Mouse (Mus musculus) heart, adult 18-20 months (tissue): ENCODE data around the gene Ppp3ca. TPM values are rescaled to one million over a fixed set of nuclear protein-coding genes. Genes with fewer than 3 reads are reported as not detected.

Source experiments
- DNase-seq, 2 experiments: peaks; one replicate each; pipeline ENCODE4 v3.0.0; 2021 to 2022; ENCODE audit warnings: mixed read lengths in 1 of 2
- total RNA-seq, 2 experiments: library from RNA; stranded (reverse); gene quantifications; 2 replicates each; pipeline ENCODE4 v1.2.3; 2021

Gene Ppp3ca
- total RNA-seq, 2 experiments from 2014 or later = 42.9 to 44.5 TPM

DNA sequence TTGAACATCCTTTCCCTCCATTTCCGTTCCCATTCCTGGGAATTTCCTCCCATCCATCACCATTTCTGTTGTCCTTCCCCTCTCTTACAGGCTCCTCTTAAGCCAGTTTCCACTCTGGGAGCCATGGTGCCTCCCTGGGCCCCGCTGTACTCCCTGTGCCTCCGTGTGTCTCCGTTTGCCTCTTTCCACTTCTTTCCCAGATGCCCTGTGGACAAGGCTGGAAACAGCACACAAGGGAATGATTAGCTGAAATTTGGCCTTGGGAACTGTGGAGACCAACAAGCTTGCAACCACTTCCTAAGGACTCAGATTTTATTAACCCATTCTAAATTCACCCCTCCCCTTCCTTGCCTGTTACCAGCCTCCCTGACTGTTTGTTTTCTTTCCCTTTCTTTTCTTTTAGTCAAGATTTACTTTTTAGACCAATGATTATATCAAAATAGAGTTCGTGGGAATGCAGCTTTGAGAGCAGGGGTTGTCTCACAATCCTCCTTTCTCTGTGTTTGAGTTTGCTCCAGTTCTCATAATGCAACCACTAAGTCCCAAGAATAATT lies 93.9 kb downstream of the Ppp3ca start:
- no peak for DNase-seq

DNA sequence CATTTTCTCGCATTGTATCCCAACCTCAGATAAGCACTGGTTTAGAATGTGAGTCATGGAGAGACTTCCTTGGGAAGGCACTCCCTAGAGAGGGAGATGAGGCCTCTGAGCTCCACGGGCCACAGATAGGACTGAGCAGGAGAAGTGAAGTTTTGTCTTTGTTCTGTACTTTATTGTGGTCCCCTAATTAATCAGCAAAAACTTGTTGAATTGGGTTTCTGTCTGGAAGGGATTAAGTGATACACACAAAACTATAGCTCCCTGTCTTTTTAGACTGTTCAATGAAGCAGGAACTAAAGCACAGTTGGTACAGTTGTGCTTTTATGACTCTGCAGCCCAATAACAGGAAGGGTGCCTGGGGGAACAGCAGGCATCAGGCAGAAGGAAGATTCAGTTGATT lies 95.6 kb downstream of the Ppp3ca start:
- no peak for DNase-seq

DNA sequence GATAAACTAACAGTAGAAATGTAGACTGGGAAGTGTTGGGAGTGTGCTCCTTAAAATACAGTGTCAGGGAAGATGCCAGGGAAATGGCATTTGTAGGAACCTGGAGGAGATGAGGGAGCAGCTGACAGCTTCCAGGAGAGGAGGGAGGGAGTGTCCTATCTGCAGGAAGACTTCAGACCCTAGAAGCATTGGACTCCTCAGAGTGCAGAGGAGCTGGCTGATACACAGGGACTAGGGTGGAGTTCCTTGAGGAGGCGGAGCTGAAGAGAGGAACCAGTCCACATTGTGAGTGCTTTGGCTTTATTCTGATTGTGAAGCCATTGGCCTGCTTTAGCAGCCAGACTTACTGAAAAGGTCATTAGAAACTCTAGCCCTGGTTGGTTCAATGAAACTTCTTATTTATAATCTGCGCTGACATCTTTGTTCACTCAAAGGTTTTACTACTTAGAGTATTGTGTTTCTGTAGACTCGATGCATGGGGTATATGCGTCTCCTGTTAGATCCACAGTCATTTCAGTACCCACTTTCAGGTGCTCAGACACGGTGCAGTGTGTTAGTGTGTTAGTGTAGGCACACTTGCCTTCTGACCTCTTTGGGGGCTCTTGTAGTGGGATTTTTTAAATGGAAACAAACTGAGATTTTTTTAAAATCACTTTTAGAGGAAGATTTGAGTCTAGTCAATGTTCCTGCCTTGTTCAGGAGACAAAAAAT lies 99.0 kb downstream of the Ppp3ca start:
- peak; percentile 39 to 42 for DNase-seq

DNA sequence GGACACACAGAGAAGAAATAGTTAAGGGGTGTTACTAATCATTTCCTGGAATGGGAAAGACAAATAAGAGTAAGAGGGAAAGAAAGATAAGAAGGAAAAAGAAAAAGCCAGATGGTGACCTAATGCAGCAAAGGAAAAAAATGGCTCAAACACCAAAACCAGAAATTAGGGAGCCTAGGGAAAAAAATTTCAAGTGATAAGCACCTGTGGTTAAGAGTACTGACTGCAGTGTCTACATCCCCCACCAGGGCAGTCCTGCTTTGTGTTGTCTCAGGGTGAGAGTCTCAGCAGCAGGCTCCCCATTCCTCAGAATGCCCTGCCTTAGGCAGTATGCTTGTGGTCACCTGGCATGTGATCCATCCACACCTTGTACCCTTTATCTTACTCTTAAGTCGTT lies 99.6 kb downstream of the Ppp3ca start:
- no peak for DNase-seq

DNA sequence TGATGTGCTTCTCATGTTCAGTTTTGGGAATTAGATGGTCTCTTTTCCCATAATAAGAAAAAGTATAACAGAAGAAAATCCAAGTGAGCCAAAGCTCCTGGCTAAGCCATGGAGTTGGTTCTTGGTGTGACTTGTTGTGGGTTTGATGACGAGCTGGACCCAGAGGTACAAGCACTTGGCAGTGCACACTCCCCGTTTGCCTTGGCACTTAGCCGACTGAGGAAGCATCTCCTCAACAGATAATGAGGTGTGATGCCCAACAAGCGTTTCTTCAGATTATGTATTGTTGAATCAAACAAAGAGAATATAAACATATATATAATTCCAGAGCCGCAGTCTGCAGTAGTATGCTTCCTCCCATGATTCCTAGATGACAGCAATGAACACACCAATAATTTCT lies 101.8 kb downstream of the Ppp3ca start:
- no peak for DNase-seq

DNA sequence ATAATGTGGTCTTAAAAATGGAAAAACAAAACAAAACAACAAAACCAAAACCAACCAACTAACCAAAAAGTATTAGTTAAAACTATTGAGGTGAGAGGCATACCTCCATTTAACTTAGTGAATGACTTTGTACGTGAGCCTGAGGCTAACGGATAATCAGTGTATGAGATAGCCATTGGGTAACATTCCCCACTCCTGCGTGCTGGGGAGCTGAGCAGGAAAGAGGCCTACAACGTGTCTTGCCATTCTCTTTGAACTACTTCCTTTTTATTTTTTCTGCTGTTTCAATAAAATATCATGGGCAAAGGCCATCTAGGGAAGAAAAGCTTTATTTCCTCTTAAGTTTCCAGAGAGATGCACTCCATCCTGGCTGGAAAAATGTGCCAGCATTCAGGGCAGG lies 103.3 kb downstream of the Ppp3ca start:
- DNase-seq = no peak

DNA sequence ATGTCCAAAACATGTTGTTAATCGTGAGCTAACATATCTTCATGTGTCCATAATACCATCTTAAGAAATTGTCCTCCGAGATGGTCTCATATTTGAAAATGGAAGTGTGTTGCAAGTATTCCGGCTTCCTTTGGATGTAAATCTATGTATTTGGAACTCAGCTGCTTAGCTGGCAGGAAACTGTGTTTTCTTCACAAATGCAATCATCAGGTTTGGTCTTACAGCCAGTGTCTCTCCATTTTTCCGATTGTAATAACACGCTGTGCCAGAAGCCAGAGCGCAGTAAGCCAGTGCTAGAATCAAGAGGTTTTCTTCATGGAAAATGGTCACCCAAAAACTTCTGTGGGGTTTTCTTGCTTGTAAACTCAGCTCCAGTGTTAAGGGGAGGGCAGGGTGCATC lies 104.3 kb downstream of the Ppp3ca start:
- DNase-seq = no peak

DNA sequence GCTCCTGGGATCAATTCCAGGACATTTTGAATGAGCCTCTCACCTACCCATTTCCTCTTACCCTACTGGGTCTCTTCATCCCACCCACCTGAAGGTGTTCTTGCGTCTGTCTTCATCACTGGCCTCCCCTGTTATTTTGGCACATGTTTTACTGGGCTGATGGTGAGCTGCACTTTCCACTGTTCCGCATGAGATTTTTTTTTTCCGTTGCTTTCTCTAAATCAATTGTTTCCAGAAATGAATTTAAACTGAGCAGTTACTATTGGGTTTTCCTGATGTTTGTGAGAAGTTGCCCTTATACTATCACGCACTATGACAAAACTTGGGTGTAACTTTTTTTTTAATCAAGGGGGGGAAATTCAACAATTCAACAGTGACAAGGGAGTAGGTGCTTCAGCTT lies 106.6 kb downstream of the Ppp3ca start:
- DNase-seq = no peak

DNA sequence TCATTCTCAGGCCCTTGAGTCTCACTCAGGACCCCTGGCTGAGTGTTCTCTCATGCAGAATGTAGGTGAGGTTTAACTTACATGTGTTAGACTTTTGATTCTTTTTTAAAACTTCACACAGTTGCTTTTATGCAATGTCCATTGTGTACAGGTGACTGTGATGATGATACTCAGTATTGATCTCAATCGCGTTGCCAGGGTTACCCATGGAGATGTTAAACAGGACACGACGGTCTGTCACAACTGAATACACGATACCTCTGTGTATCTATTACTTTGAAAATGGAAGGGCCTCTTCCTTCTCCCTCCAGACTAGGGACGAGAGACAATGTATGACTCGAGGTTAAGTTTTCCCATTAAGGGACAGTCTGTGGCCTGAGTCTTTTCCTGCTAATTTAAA lies 107.5 kb downstream of the Ppp3ca start:
- no peak for DNase-seq

DNA sequence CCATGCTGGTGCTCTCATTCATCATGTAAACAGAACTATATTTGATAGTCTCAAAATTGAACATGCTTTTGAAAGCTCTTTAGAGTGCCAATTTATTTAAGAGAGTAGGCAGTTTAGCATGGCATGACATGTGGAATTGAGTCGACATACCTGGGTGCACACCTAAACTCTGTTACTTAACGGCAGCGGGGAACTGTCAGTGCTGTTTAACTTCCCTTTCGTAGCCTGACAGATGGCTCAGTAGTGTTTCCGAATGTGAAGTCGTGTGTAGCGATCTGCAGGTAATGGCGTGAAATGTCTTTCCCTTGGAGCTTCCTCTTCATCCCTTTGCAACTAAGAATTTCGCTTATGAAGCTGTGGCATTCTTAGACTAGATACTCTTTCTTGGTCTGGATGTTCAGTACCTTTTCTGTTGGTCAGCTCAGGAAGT lies 107.9 kb downstream of the Ppp3ca start:
- DNase-seq = no peak

DNA sequence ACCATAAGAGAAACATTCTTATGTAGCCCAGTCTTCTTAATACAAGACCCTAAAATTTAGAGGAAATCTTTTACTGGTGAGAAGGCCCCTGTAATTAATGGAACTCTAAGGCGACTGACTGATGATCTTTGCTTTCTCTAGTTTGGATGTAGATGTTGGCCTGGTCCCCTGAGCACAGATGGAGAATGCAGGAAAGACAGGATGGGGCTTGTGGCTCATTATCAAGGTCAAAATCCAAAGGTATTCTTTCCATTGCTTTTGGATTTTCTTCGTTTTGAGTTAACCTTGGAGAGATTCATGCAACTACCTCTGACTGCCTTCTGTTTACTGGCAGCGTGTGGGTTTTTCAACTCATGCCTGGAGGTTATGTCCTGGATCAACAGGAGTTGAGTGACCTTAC lies 110.4 kb downstream of the Ppp3ca start:
- DNase-seq = no peak

DNA sequence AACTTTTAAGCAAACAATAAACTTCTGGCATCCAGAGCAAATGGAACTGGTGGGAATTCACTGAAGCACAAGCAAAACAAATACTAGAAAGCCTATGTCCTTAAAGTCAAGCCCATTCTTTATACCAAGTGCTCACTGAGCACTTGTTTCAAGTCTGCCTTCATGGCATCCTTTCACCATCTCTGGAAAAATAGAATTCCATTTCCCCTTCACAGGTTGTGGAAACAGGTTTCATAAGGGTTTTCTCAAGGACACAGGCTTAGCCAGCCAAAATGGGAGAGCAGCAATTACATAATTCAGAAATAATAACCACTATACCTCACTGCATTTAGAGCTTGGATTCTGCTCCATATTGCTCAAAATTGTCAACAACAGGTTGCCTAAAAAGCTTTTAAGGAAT lies 112.1 kb downstream of the Ppp3ca start:
- DNase-seq = no peak

DNA sequence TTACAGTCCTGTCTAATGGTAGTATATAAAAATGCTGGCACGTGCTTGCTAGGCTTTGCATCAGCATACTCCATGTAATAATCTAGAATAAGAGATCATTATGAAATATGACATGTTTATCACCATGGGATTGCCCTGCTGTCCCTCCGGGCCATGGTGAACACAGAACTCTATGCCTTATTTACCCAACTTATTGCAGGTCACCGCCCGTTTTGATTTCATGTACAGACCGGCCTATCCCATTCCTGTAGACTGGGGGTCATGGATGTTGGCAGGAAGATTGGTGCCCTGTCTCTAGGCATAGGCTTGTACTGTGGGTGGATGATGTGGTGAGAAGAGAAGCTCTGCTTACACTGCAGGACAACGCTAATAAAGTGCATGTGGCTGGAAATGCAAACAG lies 115.8 kb downstream of the Ppp3ca start:
- DNase-seq = no peak

DNA sequence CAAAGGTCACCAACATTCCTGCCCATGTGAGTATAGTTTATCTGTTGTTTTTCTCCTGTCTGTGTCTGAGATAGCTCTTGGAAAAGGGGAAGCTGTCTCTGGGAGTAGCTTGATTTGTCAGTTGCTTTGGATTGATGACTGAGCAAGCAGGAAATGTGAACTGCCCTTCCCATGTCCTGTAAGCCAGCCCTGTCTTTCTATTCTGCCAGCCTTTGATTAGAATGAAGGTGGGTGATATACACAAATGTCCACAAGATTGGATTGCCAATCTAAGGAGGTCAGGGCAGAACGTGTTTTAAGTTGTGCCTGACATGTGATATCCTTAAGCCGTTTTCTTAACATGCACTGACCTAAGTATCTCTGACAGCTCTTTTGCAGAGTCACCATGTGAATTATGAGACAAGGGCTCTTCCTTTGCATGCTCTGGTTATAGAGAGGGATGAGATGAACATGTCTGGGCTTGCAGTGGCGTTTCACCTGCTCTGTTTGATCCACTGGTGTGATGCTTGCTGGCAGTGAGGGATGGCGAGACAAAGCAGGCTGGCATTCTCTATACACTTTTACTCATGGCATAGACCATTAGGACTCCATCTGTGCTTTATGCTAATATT lies 120.4 kb downstream of the Ppp3ca start:
- DNase-seq = no peak

DNA sequence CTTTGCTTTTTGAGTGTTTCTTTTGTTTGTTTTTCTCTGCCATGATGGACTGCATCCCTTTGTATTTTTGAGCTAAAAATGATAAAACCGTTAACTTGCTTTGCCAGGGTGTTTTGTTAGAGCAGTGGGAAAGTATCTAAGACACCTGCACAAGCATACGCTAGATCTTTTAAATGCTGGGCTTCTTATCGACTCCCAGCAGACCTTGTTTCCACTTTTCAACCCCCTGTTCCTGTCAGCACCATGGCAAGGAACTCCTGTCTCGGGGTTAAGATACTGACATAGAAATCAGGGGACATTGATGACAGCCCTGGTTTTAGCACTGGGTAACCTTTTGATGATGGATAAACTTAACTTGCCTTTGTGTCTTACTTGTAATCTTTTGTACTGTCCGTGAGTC lies 121.5 kb downstream of the Ppp3ca start:
- no peak for DNase-seq

DNA sequence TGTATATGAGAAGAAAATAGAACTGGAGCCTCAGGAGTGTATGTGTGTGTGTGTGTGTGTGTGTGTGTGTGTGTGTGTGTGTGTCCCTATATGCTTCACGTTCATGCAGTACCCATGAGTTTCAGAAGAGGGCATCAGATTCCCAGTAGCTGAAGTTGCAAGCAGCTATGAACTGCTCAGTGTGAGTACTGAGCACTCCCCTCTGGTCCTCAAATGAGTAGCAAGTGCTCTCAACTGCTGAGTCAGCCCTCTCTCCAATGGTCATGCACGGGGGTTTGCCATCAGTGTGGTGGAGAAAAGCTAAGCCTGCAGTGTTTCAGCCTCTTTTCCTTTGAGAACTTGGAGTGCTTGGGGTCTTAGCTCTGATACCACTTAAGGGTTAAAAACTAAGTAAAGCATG lies 122.0 kb downstream of the Ppp3ca start:
- DNase-seq = no peak

DNA sequence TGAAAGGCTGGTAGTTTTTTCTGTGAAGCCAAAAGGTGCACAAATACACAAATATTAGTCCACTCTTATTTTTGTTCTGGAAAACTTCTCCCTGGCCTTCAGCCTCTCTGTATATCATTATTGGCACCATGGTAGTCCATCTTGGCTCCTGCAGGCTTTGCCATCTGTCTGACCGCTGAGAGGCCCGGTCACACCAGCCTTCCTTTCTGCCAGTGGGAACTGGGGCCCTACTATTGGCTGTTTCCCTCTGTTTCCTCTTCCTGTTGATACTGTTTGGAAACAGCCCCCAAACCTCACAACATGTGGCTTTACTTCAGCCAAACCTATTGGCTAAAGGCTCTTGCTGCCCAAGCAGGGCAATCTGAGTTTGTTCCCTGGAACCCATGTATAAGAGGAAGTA lies 123.5 kb downstream of the Ppp3ca start:
- no peak for DNase-seq

DNA sequence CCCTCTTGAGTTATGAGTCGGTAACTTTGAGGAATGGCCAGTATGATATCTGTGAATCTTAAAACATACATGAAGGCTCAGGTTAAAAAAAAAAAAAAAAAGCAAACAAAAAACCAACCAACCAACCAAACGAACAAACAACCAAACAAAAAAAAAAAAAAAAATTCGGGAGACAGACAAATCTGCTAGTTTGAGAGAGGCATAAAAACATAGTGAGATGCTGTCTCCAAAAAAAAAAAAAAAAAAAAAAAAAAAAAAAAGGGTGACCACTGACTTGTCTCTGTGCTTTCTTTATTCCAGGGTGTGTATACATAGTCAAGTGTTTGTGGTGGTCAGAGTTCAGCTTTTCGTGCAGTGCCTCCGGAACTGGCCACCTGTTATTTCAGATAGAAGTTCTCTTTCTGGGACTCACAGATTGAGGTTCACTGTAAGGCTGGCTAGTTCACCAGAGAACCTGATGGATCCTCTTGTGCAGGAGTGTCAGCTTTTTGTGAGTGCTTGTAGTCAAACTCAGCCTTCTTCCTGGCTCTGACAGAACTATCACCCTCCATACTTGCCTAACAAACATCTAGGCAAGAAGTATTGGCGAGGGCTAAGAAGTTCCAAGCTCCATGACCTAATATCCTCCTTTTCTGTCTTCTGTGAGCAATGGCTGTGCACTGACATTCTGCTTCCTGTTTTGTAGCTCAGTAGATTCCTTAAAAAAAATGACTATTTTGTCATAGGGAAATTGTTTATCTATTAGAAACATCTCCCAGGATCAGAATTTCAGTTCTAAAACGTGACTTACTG lies 124.7 kb downstream of the Ppp3ca start:
- peak in 1 of 2 experiments; percentile 14 for DNase-seq

DNA sequence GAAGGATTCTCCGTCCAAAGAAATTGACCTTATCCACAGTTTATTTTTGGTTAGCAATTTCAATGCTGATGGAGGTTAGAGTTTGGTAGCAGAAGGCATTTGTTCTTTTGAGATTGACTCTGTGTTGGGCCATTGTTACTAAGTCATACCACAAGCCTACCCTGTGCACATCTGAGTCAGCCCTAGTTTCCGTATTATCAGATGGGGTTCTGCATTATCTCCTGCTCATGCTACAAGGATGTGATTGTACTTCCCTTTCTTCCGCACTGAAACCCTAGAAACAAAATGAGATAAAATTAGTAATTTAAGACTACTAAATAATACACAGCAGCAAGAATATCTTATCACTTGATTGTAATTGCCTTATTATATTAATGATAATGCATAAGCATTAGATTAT lies 129.0 kb downstream of the Ppp3ca start:
- no peak for DNase-seq

DNA sequence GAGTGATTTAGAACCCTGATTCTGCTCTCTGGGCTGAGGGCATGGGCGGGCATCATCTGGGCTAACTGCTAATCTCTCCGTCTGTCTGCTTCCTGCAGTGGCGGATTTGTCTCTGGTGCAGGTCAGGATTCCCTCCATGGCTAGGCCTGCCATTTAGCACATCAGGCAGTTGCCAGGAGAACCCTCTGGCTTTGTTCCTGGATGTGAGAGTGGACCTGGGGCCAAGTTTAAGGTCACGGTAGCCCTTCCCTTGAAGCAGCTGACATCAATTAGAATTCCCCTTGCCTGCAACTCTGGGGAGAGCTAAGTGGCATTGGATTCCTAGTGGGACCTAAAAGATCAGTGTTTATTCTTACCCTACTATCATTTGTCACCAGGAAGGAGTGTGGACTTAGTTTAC lies 132.7 kb downstream of the Ppp3ca start:
- DNase-seq = peak; percentile 79 to 82

DNA sequence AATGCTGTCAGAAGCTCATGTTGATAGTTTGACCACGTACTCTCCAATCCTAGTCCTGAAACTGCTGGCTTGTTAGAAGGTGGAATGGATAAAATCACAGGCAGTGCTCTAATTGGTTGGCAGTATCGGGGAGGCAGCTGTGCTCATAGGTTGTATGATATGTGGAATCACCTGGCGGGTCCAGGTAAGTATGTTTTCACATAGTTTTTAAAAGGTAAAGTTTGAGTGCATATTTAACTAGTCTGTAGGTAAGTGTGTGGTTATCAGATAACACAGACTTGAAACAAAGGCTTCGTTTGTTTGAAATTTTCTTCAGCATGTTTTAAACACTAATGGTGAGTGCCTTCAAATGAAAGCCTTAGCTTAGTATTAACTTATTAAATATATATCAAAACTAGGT lies 136.0 kb downstream of the Ppp3ca start:
- no peak for DNase-seq

DNA sequence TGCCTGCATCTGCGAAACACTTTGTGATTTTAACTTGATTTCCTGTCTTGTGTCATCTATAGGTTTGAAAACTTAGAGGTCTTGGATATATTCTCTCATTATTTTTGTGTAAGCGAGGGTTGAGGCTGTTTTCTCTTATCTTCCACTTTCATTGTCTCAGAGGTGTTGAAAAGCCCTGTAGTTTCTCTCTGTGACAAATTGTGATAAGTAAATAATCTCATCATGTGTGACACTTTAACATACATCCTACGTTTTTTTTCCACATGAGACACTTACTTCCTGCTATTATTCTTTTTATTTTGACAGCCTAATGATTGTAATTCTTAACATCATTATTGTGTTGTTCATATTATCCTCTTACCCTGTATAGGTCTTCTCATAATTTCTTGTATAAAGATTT lies 140.3 kb downstream of the Ppp3ca start:
- DNase-seq = no peak

DNA sequence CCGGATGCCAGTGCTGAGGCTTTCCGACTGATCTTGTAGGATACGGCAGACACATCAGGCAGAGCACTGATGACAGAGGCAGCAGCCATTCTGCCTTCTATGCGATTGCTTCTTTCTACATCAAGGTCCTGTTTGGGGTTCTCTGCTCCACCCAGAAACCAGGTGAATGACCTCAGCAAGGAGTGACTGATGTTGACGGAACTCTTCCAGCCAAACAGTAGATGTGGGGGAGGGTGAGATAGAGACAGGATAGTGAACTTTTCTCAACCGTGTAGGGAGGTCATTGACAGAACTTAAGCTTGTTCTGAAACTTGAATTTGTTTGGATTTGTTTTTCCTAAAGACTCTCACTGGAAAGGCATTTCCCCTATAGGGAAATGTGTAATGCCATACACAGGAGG lies 142.2 kb downstream of the Ppp3ca start:
- DNase-seq = no peak
